Mouse (Mus musculus): ENCODE results near the gene Col4a3.

The Col4a3 gene

DNA sequence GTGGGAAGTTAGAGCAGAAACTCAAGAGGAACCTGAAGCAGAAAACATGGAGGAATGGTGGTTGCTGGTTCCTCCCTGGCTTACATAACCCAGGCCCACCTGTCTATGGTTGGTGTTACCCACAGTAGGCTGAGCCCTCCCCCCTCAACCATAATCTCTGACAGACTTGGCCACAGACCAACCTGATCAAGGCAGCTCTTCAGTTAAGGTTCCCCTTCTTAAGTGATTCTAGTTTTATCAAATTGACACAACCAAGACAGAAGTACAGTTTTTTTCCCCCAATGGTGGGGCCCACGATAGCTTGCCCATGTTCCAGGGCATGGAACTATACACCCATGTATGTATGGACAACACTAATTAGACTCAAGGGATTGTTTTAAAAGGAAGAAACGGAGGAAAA lies 100.1 kb downstream of the Col4a3 start:
- DNase-seq: no peak

DNA sequence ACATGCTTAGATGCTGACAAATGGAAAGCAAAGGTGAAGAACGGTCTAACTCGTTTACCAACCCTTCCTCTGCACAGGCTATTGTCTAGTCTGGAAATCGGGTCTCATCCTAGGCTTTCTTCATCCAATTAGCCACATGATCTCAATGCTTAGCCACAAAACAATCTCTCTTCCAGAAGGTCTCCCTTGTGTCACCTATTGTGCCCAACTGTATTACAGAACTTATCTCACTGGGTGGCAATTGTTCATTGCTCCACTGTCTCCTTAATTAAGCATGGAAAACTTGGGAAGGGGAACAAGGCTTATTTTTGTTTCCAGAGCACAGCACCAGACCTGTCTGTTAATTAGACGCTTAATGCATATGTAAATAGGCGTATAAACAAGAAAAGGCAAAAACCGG lies 101.2 kb downstream of the Col4a3 start:
- DNase-seq: no peak

DNA sequence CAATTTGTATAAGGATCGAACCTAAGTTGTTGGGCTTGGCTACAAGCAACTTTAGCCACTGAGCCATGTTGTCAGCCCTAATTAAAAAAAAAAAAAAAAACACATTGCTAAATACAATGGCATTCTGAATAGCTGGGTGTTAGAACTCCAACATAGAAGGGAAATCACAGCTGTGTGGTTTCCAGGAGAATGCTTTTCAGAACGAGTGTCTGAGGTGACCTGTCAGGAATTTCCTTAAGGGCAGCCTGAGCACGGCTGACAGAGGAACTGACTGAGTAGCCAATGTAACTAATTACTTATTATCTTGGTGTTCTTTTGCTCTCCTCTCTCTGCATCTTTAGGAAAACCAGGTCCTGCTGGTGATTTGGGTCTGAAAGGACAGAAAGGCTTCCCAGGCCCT lies 109.2 kb downstream of the Col4a3 start:
- DNase-seq: no peak

DNA sequence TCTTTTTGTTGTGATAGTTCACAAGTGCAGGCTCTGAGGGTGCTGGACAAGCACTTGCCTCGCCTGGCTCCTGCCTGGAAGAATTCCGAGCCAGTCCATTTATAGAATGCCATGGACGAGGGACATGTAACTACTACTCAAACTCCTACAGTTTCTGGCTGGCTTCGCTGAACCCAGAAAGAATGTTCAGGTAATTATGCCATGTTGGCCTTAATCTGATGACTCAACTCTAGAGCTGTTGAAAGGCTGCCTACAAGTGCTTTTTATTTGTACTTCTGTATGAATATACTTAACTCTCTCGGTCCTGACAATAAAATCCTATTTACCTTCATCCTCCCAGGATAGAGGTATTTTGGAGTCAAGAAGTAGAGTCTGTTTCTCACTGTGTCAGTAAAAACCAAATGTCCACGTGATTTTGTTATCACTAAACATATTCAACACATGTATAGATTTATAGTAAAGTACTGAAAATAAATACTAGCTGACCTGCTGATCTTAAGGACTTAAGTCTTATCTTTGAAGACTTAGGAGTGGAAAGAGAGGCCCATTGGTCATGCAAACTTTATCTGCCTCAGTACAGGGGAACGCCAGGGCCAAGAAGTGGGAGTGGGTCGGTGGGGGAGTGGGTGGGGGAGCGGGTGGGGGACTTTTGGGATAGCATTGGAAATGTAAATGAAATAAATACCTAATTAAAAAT lies 131.2 kb downstream of the Col4a3 start:
- DNase-seq: peak; percentile 75

DNA sequence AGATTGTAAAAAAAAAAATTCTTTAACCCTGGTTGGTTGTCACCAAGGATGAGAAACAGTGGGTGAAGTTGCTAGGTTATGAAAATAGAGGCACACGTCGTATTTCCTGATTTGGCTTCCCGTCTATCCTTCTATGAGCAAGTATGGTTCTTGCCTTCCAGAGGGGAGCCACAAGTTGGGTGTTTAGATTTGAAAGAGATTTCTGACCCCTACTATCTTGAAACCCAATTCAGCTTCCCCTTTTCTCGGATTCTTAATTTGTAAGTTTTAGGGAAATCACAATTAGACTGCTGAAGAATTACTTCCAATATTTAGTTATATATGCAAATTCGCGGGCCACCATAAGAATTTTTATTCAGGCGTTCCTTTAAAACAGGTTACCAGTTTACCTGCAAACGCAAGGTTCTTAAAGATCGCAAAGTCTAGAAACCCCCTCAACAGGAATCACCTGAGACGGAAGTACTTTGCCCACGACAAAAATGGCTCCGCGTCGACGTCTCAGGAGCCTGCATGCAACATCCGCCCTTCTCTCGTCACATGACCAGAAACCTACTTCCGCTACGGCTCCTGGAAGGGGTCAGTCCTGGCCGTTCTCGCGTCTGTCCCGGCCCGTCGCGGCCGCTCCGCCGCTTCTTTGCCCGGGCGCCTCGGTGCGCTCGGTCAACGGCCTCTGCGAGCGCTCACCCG lies 137.8 kb downstream of the Col4a3 start, which contains the start of gene Mff:
Mff (plus strand) TSS at position 552 of the 687 bp plus-strand sequence.
- DNase-seq: peak; percentile 96

DNA sequence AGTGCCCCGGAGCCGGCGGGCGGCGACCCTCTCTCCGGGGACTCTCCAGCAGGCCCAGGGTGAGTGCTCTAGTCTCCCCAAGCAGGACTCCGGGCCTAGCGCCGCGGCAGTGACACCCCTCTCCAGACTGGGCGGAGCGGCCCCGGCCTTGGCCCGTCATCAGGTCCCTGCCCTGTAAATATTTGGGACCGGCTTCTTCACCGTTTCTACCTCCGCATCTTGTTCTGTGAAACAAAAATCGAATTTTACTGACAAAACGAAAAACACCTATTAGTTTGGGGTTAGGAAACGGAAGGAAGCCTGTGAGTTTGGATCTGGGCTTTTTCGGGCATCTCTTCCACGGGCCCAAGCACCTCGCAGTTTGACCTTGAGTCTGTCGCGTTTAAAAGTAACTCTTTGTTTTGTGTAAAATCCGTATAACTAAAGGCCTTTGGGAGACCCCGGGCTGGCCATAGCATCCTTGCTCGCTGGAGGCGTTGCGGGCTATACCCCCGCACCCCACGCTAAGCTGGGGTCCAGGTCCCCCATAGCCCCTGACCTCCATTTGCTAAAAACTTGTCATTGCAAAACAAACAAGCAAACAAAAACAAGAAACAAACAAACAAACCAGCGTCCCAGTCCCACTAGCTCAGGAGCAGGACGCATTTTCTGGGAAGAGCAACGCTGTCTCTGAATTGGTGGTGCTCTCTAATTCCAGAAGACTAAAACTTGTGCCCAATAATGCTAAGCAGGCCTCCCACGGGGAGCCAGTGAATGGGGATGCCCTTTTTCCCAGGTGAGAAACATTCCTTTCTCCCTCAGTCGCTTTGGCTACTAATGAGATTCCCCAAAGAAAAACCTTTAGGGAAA lies 138.5 kb downstream of the Col4a3 start:
- no peak for DNase-seq

DNA sequence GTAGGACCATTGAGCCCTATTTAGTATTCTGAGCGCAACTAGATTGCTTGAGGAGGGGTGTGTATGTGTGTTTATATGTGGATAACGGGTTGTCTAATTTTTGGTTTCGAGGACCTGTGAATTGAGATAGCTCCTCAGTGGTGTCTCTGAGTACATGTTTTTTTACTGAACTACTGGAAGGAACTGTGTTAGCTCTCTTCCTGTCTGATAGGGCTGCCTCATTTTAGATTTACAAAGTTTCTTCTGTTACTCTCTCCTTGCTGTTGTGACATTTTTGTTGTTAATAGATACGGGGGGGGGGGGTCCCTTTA lies 139.1 kb downstream of the Col4a3 start:
- no peak for DNase-seq

DNA sequence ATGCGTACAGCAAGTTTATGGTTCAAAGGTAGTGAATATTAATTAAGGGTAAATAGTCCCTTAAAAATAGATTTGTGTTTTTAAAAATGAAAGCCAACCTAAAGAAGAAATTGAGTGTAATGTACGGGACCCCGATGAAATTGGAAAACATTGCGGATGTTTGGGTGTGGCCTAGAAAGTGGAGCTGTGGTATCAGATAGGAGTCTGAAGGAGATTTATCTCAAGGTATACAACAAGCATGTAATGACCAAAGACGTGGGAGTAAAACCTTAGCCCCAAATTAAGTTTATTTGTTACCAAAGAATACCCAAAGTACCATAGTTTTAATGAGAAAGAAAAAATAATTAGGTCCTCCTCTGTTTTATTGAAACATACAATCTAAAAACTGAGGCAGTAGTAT lies 139.8 kb downstream of the Col4a3 start:
- DNase-seq: no peak

DNA sequence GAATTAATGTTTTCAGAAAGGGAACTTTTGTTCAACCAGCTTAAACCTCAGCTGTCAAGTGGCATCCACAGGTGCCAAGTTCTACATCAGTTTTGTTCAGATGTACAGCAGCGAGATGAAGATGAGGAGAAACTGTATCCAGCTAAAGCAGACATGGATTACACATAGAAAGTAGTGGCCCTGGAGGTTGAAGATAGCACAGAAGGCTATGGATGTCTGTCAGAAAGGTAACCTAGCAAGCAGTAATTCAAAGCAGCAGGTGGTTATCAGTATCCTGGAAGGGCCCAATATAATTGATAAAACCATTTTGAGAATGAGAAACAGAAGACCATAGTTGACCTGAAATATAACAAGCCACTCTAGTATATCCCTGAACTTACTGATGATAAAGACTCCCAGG lies 146.6 kb downstream of the Col4a3 start:
- DNase-seq: no peak

DNA sequence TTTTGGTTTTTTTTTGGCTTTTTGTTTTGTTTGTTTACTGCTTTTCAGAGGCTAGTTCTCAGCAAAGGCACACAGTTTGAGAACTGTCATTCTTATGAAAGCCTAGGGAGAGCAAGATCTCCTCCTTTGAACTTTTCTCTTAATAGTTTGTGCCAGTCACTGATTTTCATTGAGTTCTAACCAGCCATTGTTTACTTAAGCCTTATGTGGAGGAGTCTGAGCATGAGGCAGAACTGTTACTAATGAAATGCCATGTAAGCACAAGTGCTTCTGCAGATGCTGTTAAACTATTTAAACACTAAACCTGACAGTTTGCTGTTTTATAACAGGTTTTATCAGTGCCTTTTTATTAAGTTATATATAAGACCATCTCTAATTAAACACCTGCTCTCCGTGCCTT lies 151.3 kb downstream of the Col4a3 start:
- DNase-seq: no peak

DNA sequence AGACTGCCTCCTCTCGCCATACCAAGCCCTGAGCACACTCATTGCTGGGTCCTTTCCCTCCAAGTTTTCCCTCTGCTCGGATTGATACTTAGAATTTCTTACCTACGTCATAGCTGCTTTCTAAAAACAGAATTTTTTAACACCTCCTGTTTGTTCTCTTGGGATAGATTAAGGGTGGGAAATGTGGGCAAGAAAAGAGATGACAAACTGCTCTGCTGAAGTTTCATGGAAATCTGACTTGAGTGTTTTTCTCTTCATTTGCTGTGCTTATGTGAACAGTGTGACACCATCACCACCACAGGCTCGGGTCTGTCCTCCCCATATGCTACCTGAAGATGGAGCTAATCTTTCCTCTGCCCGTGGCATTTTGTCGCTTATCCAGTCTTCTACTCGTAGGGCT lies 154.8 kb downstream of the Col4a3 start:
- no peak for DNase-seq

DNA sequence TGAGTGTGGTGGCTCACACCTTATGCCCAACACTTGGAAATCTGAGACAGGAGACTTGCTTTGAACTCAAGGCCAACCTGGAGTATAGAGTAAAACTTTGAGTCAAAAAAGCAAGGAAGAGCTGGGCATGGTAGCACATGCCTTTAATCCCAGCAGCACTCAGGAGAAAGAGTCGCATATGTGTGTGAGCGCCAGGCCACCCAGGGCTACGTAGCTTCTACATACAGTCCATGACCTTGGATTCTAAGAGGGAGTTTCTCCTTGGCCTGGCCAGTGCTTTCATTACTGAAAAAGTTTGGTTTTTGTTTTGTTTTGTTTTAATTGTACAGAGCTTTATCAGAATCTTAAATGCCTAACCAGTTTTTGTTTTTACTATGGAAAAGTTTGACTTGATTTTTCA lies 157.2 kb downstream of the Col4a3 start:
- no peak for DNase-seq

DNA sequence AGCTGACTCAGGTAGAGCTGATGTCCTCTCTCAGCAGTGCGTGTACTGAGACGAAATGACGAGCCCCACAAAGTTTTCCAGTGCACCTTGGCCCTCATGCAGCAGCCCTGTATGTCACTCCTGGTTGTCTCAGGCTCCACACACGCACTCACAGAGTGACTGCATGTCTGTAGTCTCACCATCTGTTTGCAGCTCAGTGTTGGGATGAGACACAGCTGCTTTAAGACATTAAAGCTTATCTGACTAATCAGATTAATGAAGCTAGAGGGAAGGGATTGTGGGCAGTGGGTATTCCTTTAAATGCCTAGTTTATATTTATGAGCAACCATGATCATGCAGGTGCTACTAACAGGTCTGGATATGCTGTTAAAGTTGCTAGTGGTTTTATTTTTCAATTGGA lies 159.7 kb downstream of the Col4a3 start:
- no peak for DNase-seq

DNA sequence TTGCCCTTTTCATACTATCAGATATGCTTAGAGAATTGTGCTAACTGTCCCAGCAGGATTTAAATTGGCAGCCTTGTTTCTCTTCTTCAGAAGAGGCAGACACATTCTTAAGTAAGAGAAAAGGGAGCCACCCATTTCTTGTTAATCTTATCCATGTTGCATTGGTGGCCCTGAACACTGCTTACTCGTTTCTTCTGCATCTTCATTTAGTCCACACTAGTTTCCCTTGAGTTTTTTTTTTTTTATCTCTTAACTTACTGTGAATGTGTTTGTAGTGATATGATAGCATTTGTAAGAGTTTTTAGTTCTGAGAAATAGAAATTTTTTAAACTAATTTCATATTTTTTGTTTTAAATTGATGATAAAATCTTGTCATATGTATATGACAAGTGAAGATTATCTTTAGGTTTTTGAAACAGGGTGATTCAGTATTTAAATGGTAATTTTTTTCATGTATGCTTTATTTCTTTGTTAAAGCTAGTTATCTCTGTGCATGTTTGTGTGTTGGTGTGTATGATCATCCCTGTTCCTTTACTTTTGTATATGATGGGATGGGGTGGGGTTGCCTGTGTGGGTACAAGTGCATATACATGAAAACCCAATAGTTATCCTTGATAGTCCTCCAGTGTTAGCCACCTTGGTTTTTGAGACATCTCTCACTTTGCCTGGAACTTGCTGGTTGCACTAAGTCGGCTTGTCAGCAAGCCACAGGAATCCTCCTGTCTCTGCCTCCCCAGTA lies 161.2 kb downstream of the Col4a3 start:
- no peak for DNase-seq

DNA sequence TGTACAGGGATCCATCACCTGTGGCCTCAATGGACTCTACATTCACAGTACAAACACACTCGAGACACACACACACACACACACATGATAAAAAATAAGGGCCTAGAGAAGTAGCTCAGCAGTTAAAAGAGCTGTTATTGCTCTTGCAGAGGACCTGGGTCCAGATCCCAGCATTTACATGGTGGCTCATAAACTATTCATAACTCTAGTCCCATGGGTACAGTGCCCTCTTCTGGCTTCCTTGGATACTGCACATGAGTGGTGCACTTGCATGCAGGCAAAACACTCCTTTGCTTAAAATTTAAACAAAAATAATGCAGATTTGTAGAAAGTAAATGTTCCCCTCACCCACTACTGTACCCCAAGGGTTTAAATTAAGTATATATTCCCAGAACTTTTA lies 172.8 kb downstream of the Col4a3 start:
- DNase-seq: no peak

DNA sequence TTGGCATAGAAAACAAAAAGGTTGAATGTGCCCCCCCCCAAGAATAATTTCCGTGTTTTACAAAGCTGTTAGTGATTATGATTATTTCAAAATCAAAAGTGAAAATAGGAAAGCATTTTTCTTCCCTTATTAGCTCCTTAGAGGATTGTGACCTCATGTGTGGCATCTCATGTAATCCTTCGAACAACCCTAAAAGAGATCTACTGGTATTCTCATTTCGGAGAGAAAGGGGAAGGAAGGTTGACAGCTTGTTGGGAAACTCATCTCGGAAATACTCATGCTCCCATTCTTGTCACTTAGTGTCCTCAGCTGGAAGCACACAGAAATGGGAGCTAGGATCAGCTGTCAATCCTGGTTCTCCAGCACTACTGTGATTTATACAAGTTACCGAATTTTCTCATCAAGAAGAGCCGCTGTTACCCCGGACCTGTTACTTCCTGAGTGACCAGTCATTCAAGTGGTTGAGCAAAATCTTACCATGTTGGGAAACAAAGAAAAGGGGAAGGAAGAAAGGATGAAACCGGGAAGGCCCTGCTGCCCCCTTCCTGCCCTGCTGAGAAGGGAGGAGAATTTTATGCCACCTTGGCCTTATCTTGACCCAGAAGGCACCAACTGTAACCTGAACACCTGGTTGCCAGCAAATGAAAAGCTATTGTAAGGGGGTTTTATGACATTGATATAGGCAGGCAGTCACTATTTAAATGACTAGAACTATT lies 174.9 kb downstream of the Col4a3 start:
- DNase-seq: no peak

DNA sequence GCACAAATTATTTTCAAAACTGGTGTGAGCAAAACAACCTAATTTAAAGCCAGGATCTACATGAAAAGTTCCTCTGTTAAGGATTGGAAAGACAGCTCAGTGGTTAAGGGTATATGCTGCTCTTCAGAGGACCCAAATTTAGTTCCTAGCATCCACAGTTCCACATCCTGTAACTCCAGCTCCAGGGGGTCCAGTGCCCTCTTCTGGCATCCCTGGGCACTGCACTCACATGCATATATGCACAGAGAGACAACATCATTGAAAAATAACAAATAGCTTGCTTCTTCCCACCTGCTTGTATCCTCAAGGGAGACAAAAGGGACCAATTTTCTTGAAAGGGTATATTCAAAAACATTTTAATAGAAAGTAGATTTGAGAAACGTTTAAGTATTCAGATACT lies 175.6 kb downstream of the Col4a3 start:
- no peak for DNase-seq

DNA sequence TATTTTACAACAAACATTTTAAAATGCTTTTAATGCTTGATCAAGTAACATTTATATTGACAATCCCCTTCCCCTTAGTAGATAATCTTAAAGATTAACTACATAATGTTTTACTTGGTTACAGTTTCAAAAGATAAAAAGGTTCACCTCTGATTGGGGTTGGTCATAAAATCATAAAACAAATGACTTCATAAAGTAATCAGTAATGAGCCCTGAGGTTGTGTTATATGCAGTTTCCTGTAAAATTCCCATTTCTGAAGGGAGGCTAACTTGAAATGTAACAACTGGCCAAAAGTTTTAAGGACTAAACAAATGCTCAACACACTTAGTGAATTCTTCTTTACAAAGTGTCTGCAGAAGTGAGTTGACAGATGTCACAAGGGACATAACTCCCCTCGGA lies 179.5 kb downstream of the Col4a3 start:
- DNase-seq: no peak

DNA sequence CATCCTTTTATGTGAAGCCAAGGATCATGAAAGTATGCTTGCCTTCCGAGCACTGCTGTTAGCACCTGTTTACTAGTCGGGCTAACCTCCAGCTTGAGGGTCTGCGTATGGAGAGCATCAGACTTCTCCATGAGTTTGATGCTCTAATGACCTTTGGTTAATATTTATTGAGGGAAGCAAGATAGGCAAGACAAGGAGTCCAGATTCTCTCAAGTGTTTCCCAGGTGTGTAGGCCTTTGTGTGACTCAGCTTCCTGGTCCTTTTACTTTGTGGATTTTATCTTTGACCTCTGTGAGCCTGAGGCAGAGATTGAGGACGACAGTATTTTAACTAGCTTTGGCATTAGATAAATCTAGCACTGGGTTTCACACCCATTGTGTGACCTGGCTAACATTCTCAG lies 179.9 kb downstream of the Col4a3 start:
- no peak for DNase-seq

DNA sequence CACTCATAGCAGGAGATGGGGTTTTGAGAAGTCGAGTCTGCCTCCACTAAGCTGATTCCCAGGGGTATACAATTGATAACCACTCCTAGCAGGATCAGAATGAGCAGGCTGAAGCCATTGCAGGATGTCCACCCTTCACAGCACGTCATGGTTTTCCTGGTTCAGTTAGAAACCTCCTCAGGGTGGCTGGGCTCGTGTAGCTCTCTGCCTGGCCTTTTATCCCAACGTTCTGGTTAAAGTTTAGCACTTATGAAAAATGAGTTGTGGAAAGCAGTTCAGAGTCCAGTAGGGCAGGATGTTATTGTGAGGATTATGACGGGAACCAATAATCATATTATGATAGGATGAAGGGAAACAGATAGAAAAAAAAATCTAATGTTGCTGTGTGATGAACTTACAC lies 181.5 kb downstream of the Col4a3 start, which contains the start of gene Tm4sf20:
Tm4sf20 (minus strand) TSS at position 193 of the 400 bp plus-strand sequence.
- no peak for DNase-seq

DNA sequence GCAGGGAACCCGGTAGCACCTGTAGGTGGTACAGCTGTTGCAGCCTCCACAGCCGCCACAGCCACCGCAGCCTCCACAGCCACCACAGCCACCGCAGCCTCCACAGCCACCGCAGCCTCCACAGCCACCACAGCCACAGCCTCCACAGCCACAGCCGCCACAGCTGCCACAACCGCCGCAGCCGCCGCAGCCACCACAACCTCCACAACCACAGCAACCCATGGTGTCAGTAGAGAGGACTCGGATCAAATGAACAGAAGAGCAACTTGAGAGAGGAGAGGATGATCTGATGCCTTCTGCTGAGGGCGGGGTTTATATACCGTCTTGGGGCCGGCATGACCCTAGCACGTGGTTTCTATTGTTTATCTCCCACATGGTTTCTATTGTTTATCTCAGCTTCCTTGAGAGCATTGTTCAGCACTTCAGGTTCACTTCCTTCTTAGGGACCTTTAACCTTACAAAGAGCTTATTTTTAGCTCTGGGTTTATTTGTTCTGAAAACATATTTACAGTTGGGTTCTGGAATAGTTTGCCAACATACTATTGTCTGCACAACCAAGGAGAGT lies 184.4 kb downstream of the Col4a3 start, which contains the start of gene Gm47791:
Gm47791 (minus strand) TSS at position 222 of the 565 bp plus-strand sequence.
- DNase-seq: no peak
